Mouse (Mus musculus) Patski (cell line): ENCODE measurements around the gene Celf1. TPM values are rescaled to one million over a fixed set of nuclear protein-coding genes. Genes with fewer than 3 reads are reported as not detected.
"Not testable (repeated sequence)": the region's sequence is repeated elsewhere in the genome, so short reads cannot be mapped to it uniquely, and the experiment has no call there.

Experiments used
- ATAC-seq: fragments of 100-300 bp; one replicate; pipeline ENCODE4 v1.8.0; 2021
- CTCF ChIA-PET: fragments of 350-600 bp; sonication (Branson Sonifier 250); formaldehyde crosslinking; loops from one replicate; lab custom pipeline; 2022; ENCODE audit warnings: inconsistent platforms; lab: Charles Lee
- POLR2A ChIA-PET: fragments of 350-600 bp; sonication (Branson Sonifier 250); formaldehyde crosslinking; loops from one replicate; lab custom pipeline; 2022; ENCODE audit warnings: antibody characterized with exemption, inconsistent platforms; lab: Charles Lee
- DNase-seq: peaks from one replicate; pipeline ENCODE4 v3.0.0-alpha.2; 2011; ENCODE audit warnings: low read depth, low spot score
- H3K27me3 ChIP-seq: fragments of 371-371 bp; one replicate; pipeline ENCODE4 v1.5.1; 2021
- CTCF ChIP-seq: fragments of 100-300 bp; IDR thresholded peaks from one replicate; pipeline ENCODE4 v1.5.1; 2021
- in situ Hi-C: fragments of 300-500 bp; cut with MboI; formaldehyde crosslinking; loops from 3 replicates; pipeline ENCODE4 v1.11.1; 2018; ENCODE audit warnings: low pct_unique_long_range_greater_than_20kb, mixed read lengths
- polyA plus RNA-seq: library from polyadenylated mRNA; unstranded; gene quantifications from one replicate; pipeline ENCODE4 v1.2.3, GENCODE M21; 2021

Gene Celf1
- polyA plus RNA-seq, 1 experiment from 2014 or later = 92.9 TPM

DNA sequence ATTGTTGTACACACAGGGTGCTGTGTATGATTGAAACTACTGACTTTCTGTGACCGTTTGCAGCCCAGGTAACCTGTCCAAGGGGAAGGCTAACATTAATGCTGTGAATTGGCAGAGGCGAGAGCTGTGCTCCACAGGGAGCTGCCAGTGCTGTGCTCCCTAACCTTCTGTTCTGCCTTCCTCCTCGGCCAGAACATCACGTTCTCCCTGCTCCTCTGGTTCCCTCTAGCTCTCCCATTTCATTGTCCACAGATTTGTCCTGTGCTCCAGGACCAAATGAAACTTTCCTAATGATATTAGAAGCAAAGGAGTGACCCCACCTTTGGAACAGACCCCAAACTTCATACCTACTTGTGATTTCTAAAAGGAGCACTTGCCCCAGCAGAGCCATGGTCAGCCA lies 75.2 kb downstream of the Celf1 start:
- DNase-seq (no peak), ATAC-seq (no peak)
- in situ Hi-C loops = no loop called here
- ChIA-PET CTCF (interaction anchor here (1.0 to 1.3 kb wide), 3 partner anchors 12 to 37 kb away, joined by 3 read pairs; no protein-coding TSS in a partner anchor), POLR2A (no interaction called here)
- no peak for TF ChIP-seq CTCF
- no peaks in the 10 kb centered on the region for H3K27me3 ChIP-seq

DNA sequence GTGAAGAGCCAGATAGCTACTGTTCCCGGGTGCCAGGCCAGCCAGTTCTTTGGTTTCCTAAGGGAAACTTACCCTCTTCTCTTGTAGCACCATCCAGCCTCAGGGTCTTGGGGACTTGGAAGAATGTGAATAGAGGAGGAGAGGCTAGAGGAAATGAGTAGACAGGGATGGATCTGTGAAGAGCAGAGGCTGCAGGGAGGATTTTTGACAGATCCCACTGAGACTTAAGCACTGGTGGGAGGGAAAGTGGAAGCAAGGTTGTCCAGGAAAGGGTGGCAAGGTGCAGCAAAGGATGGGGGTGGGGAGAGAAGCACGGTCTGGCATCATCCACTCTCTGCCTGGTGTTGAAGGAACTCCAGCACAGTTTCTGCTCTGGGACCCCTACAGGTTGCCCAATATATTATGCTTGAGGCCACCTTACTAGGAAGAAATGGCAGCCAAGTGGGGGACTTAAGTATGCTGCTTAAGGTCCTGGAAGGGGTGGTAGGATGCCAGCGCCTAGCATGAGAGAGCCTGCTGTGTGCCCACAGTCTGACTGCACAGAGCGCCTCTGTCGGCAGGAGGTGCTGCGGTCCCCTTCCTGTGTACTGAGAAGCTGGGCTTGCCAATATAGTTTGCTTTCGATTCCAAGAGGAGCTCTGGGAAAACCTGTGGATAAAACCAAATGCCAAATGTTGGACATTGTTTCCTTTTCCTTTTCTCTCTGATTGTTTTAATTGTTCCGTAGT lies 78.0 kb downstream of the Celf1 start:
- no peak for TF ChIP-seq CTCF
- POLR2A ChIA-PET = interaction anchor here (0.7 kb wide), 1 partner anchor 17 kb away, joined by 3 read pairs; the partner anchor contains the start of gene Rapsn
- CTCF ChIA-PET = no interaction called here
- ATAC-seq (no peak), DNase-seq (no peak)
- in situ Hi-C loops = no loop called here
- H3K27me3 ChIP-seq = no peaks in the 10 kb centered on the region

DNA sequence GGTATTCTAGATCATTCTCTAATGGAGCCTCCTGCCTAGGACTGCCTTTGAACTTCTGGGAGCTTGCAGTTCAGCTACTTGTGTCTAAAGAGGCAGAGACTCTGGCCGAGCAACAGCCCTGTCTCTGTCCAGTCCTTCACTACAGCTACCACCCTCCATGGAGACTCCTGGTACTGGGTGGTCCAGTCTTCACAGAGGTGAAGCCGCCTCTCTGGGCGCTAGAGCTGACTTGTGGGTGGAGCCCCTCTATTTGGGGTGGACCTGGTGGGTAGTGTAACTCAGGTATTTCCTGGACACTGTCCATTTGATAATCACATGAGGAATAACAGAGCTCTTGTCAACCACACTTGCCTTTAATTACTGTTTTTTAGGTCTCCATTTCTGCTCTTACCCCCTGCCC lies 79.7 kb downstream of the Celf1 start:
- no peak for DNase-seq
- in situ Hi-C loops = no loop called here
- no peaks in the 10 kb centered on the region for H3K27me3 ChIP-seq
- CTCF ChIA-PET = interaction anchor here (0.6 to 1.3 kb wide), 5 partner anchors 9 to 120 kb away, joined by 3 to 4 read pairs (median 3); no protein-coding TSS in a partner anchor
- no peak for TF ChIP-seq CTCF
- ATAC-seq = no peak
- POLR2A ChIA-PET = no interaction called here

DNA sequence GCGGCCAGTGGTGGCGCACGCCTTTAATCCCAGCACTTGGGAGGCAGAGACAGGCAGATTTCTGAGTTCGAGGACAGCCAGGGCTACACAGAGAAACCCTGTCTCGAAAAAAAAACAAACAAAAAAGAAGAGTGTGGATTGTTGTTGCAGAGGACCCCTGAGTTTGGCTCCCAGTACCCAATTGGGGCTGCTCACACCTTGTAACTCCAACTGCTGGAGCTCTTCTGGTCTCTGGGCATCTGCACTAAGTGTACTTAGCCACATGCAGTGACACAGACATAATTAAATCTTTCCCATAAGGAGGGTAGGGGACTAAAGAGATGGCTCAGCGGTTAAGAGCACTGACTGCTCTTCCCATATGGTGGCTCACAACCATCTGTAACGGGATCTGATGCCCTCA lies 82.1 kb downstream of the Celf1 start:
- POLR2A ChIA-PET = interaction anchor here (1.6 kb wide), 1 partner anchor 79 kb away, joined by 5 read pairs; no protein-coding TSS in a partner anchor
- H3K27me3 ChIP-seq, in situ Hi-C loops, ATAC-seq, DNase-seq: not testable (repeated sequence)
- CTCF ChIA-PET = interaction anchor here (1.7 kb wide), 1 partner anchor 10 kb away, joined by 4 read pairs; no protein-coding TSS in a partner anchor

- DNase-seq = no peak
- no peaks in the 10 kb centered on the region for H3K27me3 ChIP-seq
- no peak for TF ChIP-seq CTCF
- in situ Hi-C loops = no loop called here
- POLR2A ChIA-PET = interaction anchor here (1.2 to 1.6 kb wide), 2 partner anchors 32 to 80 kb away, joined by 3 to 5 read pairs; no protein-coding TSS in a partner anchor
- ATAC-seq = no peak
- CTCF ChIA-PET = interaction anchor here (1.0 kb wide), 1 partner anchor 10 kb away, joined by 3 read pairs; no protein-coding TSS in a partner anchor
These were observed 82.9 kb downstream of the Celf1 start for GRCm38 (mm10) chr2:91023131-91023530.

GRCm38 (mm10) chr2:91023956-91024355 lies 83.8 kb downstream of the Celf1 start:
- ATAC-seq = no peak
- no peaks in the 10 kb centered on the region for H3K27me3 ChIP-seq
- ChIA-PET POLR2A (interaction anchor here (1.2 to 1.6 kb wide), 2 partner anchors 33 to 81 kb away, joined by 3 to 5 read pairs; no protein-coding TSS in a partner anchor), CTCF (interaction anchor here (0.8 kb wide), 1 partner anchor 38 kb away, joined by 3 read pairs; no protein-coding TSS in a partner anchor)
- no peak for DNase-seq
- in situ Hi-C loops = no loop called here
- no peak for TF ChIP-seq CTCF

GRCm38 (mm10) chr2:91025081-91025516 lies 84.9 kb downstream of the Celf1 start:
- in situ Hi-C loops = no loop called here
- ChIA-PET CTCF (no interaction called here), POLR2A (no interaction called here)
- H3K27me3 ChIP-seq = no peaks in the 10 kb centered on the region
- TF ChIP-seq CTCF = no peak
- ATAC-seq = no peak
- DNase-seq = no peak

DNA sequence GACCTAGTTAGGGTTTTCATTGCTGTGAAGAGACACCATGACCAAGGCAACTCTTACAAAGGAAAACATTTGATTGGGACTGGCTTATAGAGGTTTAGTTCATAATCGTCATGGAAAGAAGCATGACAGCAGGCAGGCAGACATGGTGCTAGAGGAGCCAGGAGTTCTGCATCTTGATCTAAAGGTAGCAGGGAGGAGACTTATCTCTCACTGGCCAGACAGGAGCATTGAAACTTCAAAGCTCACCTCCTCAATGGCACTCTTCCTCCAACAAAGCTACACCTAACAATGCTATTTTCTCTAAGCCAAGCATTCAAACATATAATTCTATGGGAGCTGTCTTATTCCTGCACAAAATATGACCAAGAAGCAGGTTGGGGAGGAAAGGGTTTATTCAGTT lies 86.3 kb downstream of the Celf1 start:
- no peak for TF ChIP-seq CTCF
- POLR2A ChIA-PET = interaction anchor here (0.5 kb wide), 1 partner anchor 83 kb away, joined by 3 read pairs; no protein-coding TSS in a partner anchor
- DNase-seq (no peak), ATAC-seq (no peak)
- H3K27me3 ChIP-seq = no peaks in the 10 kb centered on the region
- in situ Hi-C loops = no loop called here
- CTCF ChIA-PET = interaction anchor here (1.4 to 2.0 kb wide), 3 partner anchors 12 to 41 kb away, joined by 3 to 4 read pairs (median 4); no protein-coding TSS in a partner anchor

DNA sequence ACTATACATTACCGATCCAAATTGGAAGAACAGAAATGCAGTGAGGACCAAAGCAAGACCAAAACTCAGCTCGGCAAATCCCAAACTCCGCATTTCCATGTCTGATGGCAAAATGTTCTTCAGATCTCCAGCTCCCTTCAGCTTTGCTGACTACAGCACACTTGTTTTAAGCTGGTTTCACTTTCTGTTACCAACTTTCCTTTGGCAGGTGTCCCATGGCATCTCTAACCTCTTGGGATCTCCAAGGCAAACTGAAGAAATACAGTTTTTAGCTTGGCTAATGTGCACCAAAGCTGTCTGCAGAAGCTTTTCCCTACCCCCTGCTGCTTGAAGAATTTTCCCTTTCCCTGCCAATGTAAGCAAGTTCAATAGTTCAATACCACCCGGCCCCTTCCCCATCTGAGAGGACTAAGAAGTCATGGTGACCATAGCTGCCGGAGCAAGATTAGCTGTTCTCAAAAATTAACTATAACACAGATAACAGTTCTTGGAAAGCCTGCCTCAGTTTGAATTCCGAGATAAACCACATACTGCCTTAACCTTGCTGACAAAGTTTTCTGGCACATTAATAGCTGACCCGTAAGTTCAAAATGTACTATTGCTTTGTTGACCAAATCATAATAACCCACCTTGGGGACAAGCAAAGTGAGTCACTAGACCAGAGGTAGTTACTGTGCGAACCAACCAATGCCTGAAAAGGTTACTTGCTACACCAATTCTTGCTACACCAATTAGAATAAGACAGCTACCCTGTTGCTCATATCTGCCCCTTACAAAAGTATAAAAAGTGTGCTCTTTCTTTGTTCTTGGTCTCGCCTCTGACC lies 87.4 kb downstream of the Celf1 start:
- TF ChIP-seq CTCF = no peak
- ATAC-seq = no peak
- in situ Hi-C loops = no loop called here
- POLR2A ChIA-PET = no interaction called here
- H3K27me3 ChIP-seq = no peaks in the 10 kb centered on the region
- no peak for DNase-seq
- CTCF ChIA-PET = interaction anchor here (0.8 to 3.6 kb wide), 7 partner anchors 13 to 161 kb away, joined by 3 to 12 read pairs (median 4); no protein-coding TSS in a partner anchor

- TF ChIP-seq CTCF = no peak
- no peak for DNase-seq
- CTCF ChIA-PET = interaction anchor here (3.4 kb wide), 1 partner anchor 13 kb away, joined by 15 read pairs; no protein-coding TSS in a partner anchor
- POLR2A ChIA-PET = no interaction called here
- in situ Hi-C loops = no loop called here
- no peaks in the 10 kb centered on the region for H3K27me3 ChIP-seq
- ATAC-seq = no peak
These were observed 91.0 kb downstream of the Celf1 start for GRCm38 (mm10) chr2:91031216-91031615.
